Mouse (Mus musculus) thymus, adult 2 months (tissue): Measurements from ENCODE around the gene Nphp3. TPM values are rescaled to one million over a fixed set of nuclear protein-coding genes. Genes with fewer than 3 reads are reported as not detected.

ENCODE experiments used
- DNase-seq: peaks from one replicate; pipeline ENCODE4 v3.0.0; 2021
- H3K27ac ChIP-seq: fragments of 200-500 bp; 2 replicates; pipeline ENCODE4 v1.5.1; 2012; ENCODE audit warnings: low read length, control low read depth; ENCODE audit not compliant: control insufficient read depth, insufficient read depth
- H3K27me3 ChIP-seq: fragments of 200-500 bp; 2 replicates; pipeline ENCODE4 v1.6.1; 2012; ENCODE audit warnings: mild to moderate bottlenecking, low read length, moderate library complexity, mixed read lengths; ENCODE audit not compliant: control insufficient read depth, insufficient read depth
- H3K36me3 ChIP-seq: fragments of 200-500 bp; 2 replicates; pipeline ENCODE4 v1.6.1; 2012; ENCODE audit warnings: mild to moderate bottlenecking, low read length, moderate library complexity; ENCODE audit not compliant: control insufficient read depth, insufficient read depth
- H3K4me1 ChIP-seq: fragments of 200-500 bp; replicated peaks from 2 replicates; pipeline ENCODE4 v1.6.1; 2012; ENCODE audit warnings: low read length; ENCODE audit not compliant: control insufficient read depth, insufficient read depth
- H3K4me3 ChIP-seq: fragments of 200-500 bp; 2 replicates; pipeline ENCODE4 v1.5.1; 2012; ENCODE audit warnings: mild to moderate bottlenecking, low read length, control low read depth, moderate library complexity; ENCODE audit not compliant: control insufficient read depth, insufficient read depth
- CTCF ChIP-seq: fragments of 200-500 bp; IDR thresholded peaks from 2 replicates; pipeline ENCODE4 v1.5.1; 2012; ENCODE audit warnings: mild to moderate bottlenecking, control low read depth, low read length, moderate library complexity, borderline replicate concordance; ENCODE audit not compliant: control insufficient read depth, poor library complexity, insufficient read depth; ENCODE audit errors: extremely low read depth
- POLR2A ChIP-seq: fragments of 200-500 bp; IDR thresholded peaks from 2 replicates; pipeline ENCODE4 v1.6.1; 2012; ENCODE audit warnings: mild to moderate bottlenecking, low read length, control low read depth, moderate library complexity; ENCODE audit not compliant: control insufficient read depth, poor library complexity, insufficient read depth; ENCODE audit errors: extremely low read depth
- WGBS: fragments of 180-500 bp; shearing (Covaris S2); methylation state at CpG from one replicate; pipeline ENCODE4 v1.1.7; 2018; 5-methylcytosine and 5-hydroxymethylcytosine counted together
- polyA plus RNA-seq: library from polyadenylated mRNA; depleted of rRNA; stranded (reverse); fragments of >200 nt; gene quantifications from 2 replicates; pipeline ENCODE4 v1.2.3, GENCODE M21; 2012; rRNA removed

The Nphp3 gene
- 3.8 and 4.9 TPM in 2 replicates for polyA plus RNA-seq

GRCm38 (mm10) chr9:104001921-104002859 is at the start of gene Nphp3:
Gene Nphp3, plus strand, starts transcription at chr9:104002544.
- no peaks in the 10 kb centered on the region for H3K27me3 ChIP-seq
- peak; percentile 48; the same call in 1 of the 2 replicates for TF ChIP-seq POLR2A
- TF ChIP-seq CTCF: peak; percentile 45; the same call in 1 of the 2 replicates
- WGBS: under 1% methylated on average over 55 of the region's 55 CpGs
- H3K27ac ChIP-seq: no peak within 1 kb of the TSS
- no peaks in the 10 kb centered on the region for H3K36me3 ChIP-seq
- peaks cover 8% of the 10 kb centered on the region for H3K4me1 ChIP-seq
- peak within 1 kb of the TSS; percentile 70 for H3K4me3 ChIP-seq
- peak; percentile 96 for DNase-seq

- no peaks in the 10 kb centered on the region for H3K36me3 ChIP-seq
- no peak for DNase-seq
- no peak overlapping the region for H3K27ac ChIP-seq
- TF ChIP-seq CTCF (no peak), POLR2A (no peak)
- no peak overlapping the region for H3K4me3 ChIP-seq
- WGBS: 81% methylated on average over 6 of the region's 6 CpGs
- no peaks in the 10 kb centered on the region for H3K4me1 ChIP-seq
- no peaks in the 10 kb centered on the region for H3K27me3 ChIP-seq
Measured at GRCm38 (mm10) chr9:103958722-103959121, 43.6 kb upstream of the Nphp3 start.

- Histone ChIP-seq H3K4me1 (no peaks in the 10 kb centered on the region), H3K4me3 (no peak overlapping the region), H3K27ac (no peak overlapping the region), H3K27me3 (no peaks in the 10 kb centered on the region), H3K36me3 (no peaks in the 10 kb centered on the region)
- TF ChIP-seq POLR2A: no peak
- no peak for TF ChIP-seq CTCF
- 94% methylated on average over 10 of the region's 10 CpGs for WGBS
- no peak for DNase-seq
Measured at GRCm38 (mm10) chr9:103959989-103960388, 42.4 kb upstream of the Nphp3 start.

- peak; percentile 35 for DNase-seq
- H3K27me3 ChIP-seq: no peaks in the 10 kb centered on the region
- H3K36me3 ChIP-seq: no peaks in the 10 kb centered on the region
- H3K4me3 ChIP-seq: no peak overlapping the region
- no peaks in the 10 kb centered on the region for H3K4me1 ChIP-seq
- 10% methylated on average over 2 of the region's 2 CpGs for WGBS
- TF ChIP-seq CTCF: no peak
- TF ChIP-seq POLR2A: no peak
- no peak overlapping the region for H3K27ac ChIP-seq
Measured at GRCm38 (mm10) chr9:103996496-103996895, 5.8 kb upstream of the Nphp3 start.

- TF ChIP-seq CTCF (no peak), POLR2A (no peak)
- Histone ChIP-seq H3K27me3 (no peaks in the 10 kb centered on the region), H3K36me3 (no peaks in the 10 kb centered on the region), H3K4me1 (peaks cover 8% of the 10 kb centered on the region), H3K4me3 (no peak overlapping the region), H3K27ac (no peak overlapping the region)
- no peak for DNase-seq
- 73% methylated on average over 3 of the region's 3 CpGs for whole genome bisulfite sequencing
Measured at GRCm38 (mm10) chr9:104000601-104001000, 1.7 kb upstream of the Nphp3 start.

- Histone ChIP-seq H3K27ac (no peak overlapping the region), H3K4me1 (peaks cover 8% of the 10 kb centered on the region), H3K27me3 (no peaks in the 10 kb centered on the region), H3K36me3 (no peaks in the 10 kb centered on the region), H3K4me3 (peak overlapping the region; percentile 70)
- WGBS: under 1% methylated on average over 37 of the region's 37 CpGs
- TF ChIP-seq POLR2A: no peak
- peak; percentile 23; the same call in 1 of the 2 replicates for TF ChIP-seq CTCF
- DNase-seq: peak; percentile 60
Measured at GRCm38 (mm10) chr9:104002913-104003330, 578 bp downstream of the Nphp3 start.

GRCm38 (mm10) chr9:104014526-104014925 is 12.2 kb downstream of the Nphp3 start:
- WGBS: 88% methylated on average over 1 of the region's 1 CpGs
- H3K36me3 ChIP-seq: no peaks in the 10 kb centered on the region
- H3K27ac ChIP-seq: no peak overlapping the region
- H3K4me3 ChIP-seq: no peak overlapping the region
- no peaks in the 10 kb centered on the region for H3K4me1 ChIP-seq
- no peak for TF ChIP-seq POLR2A
- no peak for TF ChIP-seq CTCF
- DNase-seq: no peak
- H3K27me3 ChIP-seq: no peaks in the 10 kb centered on the region
